Mouse (Mus musculus) stomach, postnatal 0 days (tissue): ENCODE data around the gene Smarcc2. TPM values are rescaled to one million over a fixed set of nuclear protein-coding genes. Genes with fewer than 3 reads are reported as not detected.

Source experiments
- ATAC-seq: fragments of 200-750 bp; cut with Nextera tagmentation; 2 replicates; pipeline ENCODE4 v1.8.0; 2017; ENCODE audit not compliant: low FRiP score, low TSS enrichment
- DNase-seq: peaks from one replicate; pipeline ENCODE4 v3.0.0-alpha.2; 2016; ENCODE audit warnings: low spot score
- H3K27ac ChIP-seq: fragments of 300-500 bp; sonication (generic); replicated peaks from 2 replicates; pipeline ENCODE4 v1.5.1; 2014; ENCODE audit warnings: mild to moderate bottlenecking, control low read depth
- H3K27me3 ChIP-seq: fragments of 300-500 bp; sonication (generic); 2 replicates; pipeline ENCODE4 v1.6.1; 2014; ENCODE audit warnings: low read length; ENCODE audit not compliant: control insufficient read depth, insufficient read depth
- H3K36me3 ChIP-seq: fragments of 300-500 bp; sonication (generic); 2 replicates; pipeline ENCODE4 v1.6.1; 2014; ENCODE audit warnings: low read length, mixed read lengths; ENCODE audit not compliant: control insufficient read depth, insufficient read depth
- H3K4me1 ChIP-seq: fragments of 300-500 bp; sonication (generic); replicated peaks from 2 replicates; pipeline ENCODE4 v1.6.1; 2014; ENCODE audit warnings: antibody characterized with exemption; ENCODE audit not compliant: control insufficient read depth, insufficient read depth
- H3K4me2 ChIP-seq: fragments of 300-500 bp; sonication (generic); replicated peaks from 2 replicates; pipeline ENCODE4 v1.6.1; 2014; ENCODE audit warnings: low read depth, mild to moderate bottlenecking, control low read depth, moderate library complexity
- H3K4me3 ChIP-seq: fragments of 300-500 bp; sonication (generic); 2 replicates; pipeline ENCODE4 v1.5.1; 2014; ENCODE audit warnings: low read depth, low read length, control low read depth
- H3K9ac ChIP-seq: fragments of 300-500 bp; sonication (generic); 2 replicates; pipeline ENCODE4 v1.6.1; 2014; ENCODE audit warnings: mild to moderate bottlenecking, low read length, control low read depth, mixed read lengths
- H3K9me3 ChIP-seq: fragments of 300-500 bp; sonication (generic); 2 replicates; pipeline ENCODE4 v1.6.1; 2016; ENCODE audit warnings: low read length; ENCODE audit not compliant: control insufficient read depth
- CTCF ChIP-seq: IDR thresholded peaks from 2 replicates; pipeline ENCODE4 v1.5.1; 2016; ENCODE audit warnings: antibody characterized with exemption, low read depth, mild to moderate bottlenecking, moderate library complexity
- EP300 ChIP-seq: optimal IDR thresholded peaks from 2 replicates; pipeline ENCODE3; 2016; ENCODE audit warnings: antibody characterized with exemption
- WGBS: fragments of 180-500 bp; shearing (Covaris S2); extraction: QIAGEN DNeasy Blood & Tissue Kit; methylation state at CpG from one replicate; pipeline ENCODE4 v1.1.7; 2014; 5-methylcytosine and 5-hydroxymethylcytosine counted together
- polyA plus RNA-seq: library from polyadenylated mRNA; unstranded; fragments of >200 nt; fragmentation: Nextera tagmentation; extraction: Ambion mirVana; gene quantifications from 2 replicates; pipeline ENCODE4 v1.2.1, GENCODE M21; 2015

Gene Smarcc2
- polyA plus RNA-seq, 1 experiment from 2014 or later: 21.4 TPM

DNA sequence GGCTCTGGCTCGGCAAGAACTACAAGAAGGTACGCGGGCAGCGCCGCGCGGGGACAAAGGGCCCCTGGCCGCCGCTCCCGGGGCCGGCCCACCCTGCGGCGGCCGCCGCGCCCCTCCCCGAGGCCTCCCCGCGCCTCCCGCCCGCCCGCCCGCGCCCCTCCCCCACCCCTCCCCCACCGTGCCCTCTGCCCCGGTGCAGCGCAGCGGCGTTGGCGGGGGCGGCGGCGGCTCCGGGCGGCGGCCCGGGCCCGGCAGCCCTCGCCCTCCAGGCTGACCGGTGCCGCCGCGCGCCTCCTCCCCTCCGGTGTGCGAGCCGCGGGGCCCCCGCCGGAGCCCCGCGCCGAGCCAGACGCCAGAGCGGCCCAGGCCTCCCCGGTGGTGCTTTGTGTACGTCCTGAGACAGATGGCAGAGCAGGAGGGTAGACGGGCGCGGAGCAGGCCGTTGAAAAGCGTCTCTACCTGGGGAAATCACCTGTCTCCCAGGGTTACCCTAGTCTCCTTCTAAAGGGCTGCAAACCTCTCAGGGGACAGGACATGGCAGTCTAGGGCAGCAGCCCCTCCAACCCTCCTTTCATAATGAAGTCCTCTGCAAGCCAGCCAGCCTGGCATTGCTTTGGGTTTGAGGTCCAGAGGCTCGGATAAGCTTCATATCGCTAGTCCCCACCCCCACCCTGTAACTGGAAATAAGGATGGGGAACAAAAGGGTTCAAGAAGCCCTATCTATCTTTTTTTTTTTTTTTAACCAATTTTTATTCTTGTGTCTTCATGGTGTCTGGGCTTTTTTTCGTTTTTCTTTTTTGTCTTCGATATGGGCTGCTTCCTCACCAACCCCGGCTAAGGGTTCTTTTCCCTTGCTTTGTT lies 591 bp downstream of the Smarcc2 start:
- no peaks in the 10 kb centered on the region for H3K27me3 ChIP-seq
- ATAC-seq (peak; percentile 55), DNase-seq (no peak)
- H3K36me3 ChIP-seq: peaks cover 17% of the 10 kb centered on the region
- H3K9me3 ChIP-seq: no peaks in the 10 kb centered on the region
- peak overlapping the region; percentile 90 for H3K9ac ChIP-seq
- H3K4me3 ChIP-seq: peak overlapping the region; percentile 93
- WGBS: under 1% methylated on average over 40 of the region's 67 CpGs
- H3K4me1 ChIP-seq: 0 out of 2 replicates have a peak, but pooled peaks cover 2% of the 10 kb centered on the region
- peak overlapping the region; percentile 76 for H3K4me2 ChIP-seq
- no peak for TF ChIP-seq CTCF
- no peak for TF ChIP-seq EP300
- peak overlapping the region; percentile 96 for H3K27ac ChIP-seq

DNA sequence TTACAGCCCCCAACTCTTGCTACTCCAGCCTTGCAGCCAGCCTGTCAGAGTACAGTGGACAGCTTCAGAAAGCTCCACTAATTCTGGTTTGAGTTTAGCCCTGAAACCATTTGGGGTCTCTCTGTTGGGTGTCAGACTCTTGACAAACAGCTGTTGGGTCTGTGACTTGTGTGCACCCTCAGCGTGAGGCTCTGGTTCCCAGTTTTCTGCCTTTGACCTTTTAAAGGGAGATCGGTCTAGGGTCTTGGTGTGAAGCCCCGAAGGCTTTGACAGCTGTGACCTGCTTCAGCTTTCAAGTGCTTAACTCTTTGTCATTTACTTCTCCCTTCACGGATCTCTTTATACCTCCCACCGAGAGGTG lies 1.2 kb downstream of the Smarcc2 start:
- H3K27me3 ChIP-seq: no peaks in the 10 kb centered on the region
- H3K9me3 ChIP-seq: no peaks in the 10 kb centered on the region
- peak overlapping the region; percentile 76 for H3K4me2 ChIP-seq
- no peak for TF ChIP-seq CTCF
- no peak for TF ChIP-seq EP300
- H3K9ac ChIP-seq: peak overlapping the region; percentile 90
- peak overlapping the region; percentile 96 for H3K27ac ChIP-seq
- ATAC-seq: no peak
- H3K36me3 ChIP-seq: peaks cover 20% of the 10 kb centered on the region
- 0 out of 2 replicates have a peak, but pooled peaks cover 2% of the 10 kb centered on the region for H3K4me1 ChIP-seq
- peak overlapping the region; percentile 93 for H3K4me3 ChIP-seq
- 6% methylated on average over 5 of the region's 5 CpGs for WGBS
- no peak for DNase-seq

- ATAC-seq (no peak), DNase-seq (no peak)
- no peak for TF ChIP-seq CTCF
- TF ChIP-seq EP300: no peak
- Histone ChIP-seq H3K9ac (no peak overlapping the region), H3K27me3 (no peaks in the 10 kb centered on the region), H3K4me3 (no peak overlapping the region), H3K27ac (no peak overlapping the region), H3K36me3 (peaks cover 49% of the 10 kb centered on the region), H3K4me2 (no peak overlapping the region), H3K9me3 (no peaks in the 10 kb centered on the region), H3K4me1 (no peaks in the 10 kb centered on the region)
- 89% methylated on average over 12 of the region's 12 CpGs for WGBS
These were observed 15.3 kb downstream of the Smarcc2 start for GRCm38 (mm10) chr10:128474366-128474765.

GRCm38 (mm10) chr10:128486370-128486769 lies 27.3 kb downstream of the Smarcc2 start:
- Histone ChIP-seq H3K27ac (no peak overlapping the region), H3K27me3 (no peaks in the 10 kb centered on the region), H3K4me3 (no peak overlapping the region), H3K36me3 (peaks cover 52% of the 10 kb centered on the region), H3K9ac (no peak overlapping the region), H3K4me2 (no peak overlapping the region), H3K4me1 (peaks cover 4% of the 10 kb centered on the region; the same call in 1 of the 2 replicates), H3K9me3 (no peaks in the 10 kb centered on the region)
- WGBS: 84% methylated on average over 7 of the region's 7 CpGs
- ATAC-seq (no peak), DNase-seq (no peak)
- no peak for TF ChIP-seq EP300
- no peak for TF ChIP-seq CTCF

DNA sequence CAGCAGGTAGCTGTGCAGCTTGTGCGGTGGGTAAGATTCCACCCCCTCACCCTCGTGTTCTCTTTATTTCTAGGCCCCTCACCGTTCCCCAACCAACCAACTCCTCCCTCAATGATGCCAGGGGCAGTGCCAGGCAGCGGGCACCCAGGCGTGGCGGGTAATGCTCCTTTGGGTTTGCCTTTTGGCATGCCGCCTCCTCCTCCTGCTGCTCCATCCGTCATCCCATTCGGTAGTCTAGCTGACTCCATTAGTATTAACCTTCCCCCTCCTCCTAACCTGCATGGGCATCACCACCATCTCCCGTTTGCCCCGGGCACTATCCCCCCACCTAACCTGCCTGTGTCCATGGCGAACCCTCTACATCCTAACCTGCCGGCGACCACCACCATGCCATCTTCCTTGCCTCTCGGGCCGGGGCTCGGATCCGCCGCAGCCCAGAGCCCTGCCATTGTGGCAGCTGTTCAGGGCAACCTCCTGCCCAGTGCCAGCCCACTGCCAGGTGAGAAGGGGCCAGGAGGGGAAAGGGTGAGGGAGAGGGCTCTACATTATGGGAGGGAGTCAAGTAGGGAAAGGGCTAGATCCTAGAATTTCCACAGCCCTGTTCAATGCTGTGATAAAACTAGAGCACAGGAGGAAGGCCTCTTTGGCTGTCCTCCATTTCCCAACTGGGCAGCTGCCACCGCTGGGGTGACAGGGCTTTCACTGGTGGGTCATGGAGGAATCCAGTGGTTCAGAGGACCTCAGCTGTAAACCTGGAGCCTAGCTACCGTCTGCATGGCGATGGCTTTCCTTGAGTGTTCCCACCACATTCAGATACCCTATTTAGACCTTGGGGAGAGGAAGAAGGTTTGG lies 29.0 kb downstream of the Smarcc2 start:
- Histone ChIP-seq H3K27ac (peak overlapping the region; percentile 99; the same call in 1 of the 2 replicates), H3K4me1 (peaks cover 4% of the 10 kb centered on the region; the same call in 1 of the 2 replicates), H3K36me3 (peaks cover 37% of the 10 kb centered on the region), H3K9ac (no peak overlapping the region), H3K4me3 (no peak overlapping the region), H3K9me3 (no peaks in the 10 kb centered on the region), H3K27me3 (no peaks in the 10 kb centered on the region), H3K4me2 (no peak overlapping the region)
- WGBS: 86% methylated on average over 22 of the region's 22 CpGs
- DNase-seq (no peak), ATAC-seq (no peak)
- TF ChIP-seq CTCF (no peak), EP300 (no peak)
